Mouse (Mus musculus) lung, embryonic 14.5 days (tissue): ENCODE measurements around the gene Mpc1. TPM values are rescaled to one million over a fixed set of nuclear protein-coding genes. Genes with fewer than 3 reads are reported as not detected.

ENCODE experiments used
- ATAC-seq: fragments of 200-750 bp; cut with Nextera tagmentation; 2 replicates; pipeline ENCODE4 v1.8.0; 2017; ENCODE audit warnings: mild to moderate bottlenecking, moderate TSS enrichment, moderate library complexity; ENCODE audit not compliant: insufficient read depth
- DNase-seq: peaks from one replicate; pipeline ENCODE4 v3.0.0-alpha.2; 2015
- H3K27ac ChIP-seq: fragments of 300-500 bp; sonication (generic); 2 replicates; pipeline ENCODE4 v1.5.1; 2014; ENCODE audit warnings: low read depth, mild to moderate bottlenecking, moderate library complexity
- H3K27me3 ChIP-seq: fragments of 300-500 bp; sonication (generic); 2 replicates; pipeline ENCODE4 v1.6.1; 2014; ENCODE audit warnings: low read length, control low read depth; ENCODE audit not compliant: insufficient read depth
- H3K36me3 ChIP-seq: fragments of 300-500 bp; sonication (generic); 2 replicates; pipeline ENCODE4 v1.6.1; 2014; ENCODE audit warnings: control low read depth; ENCODE audit not compliant: insufficient read depth
- H3K4me1 ChIP-seq: fragments of 300-500 bp; sonication (generic); 2 replicates; pipeline ENCODE4 v1.6.1; 2014; ENCODE audit warnings: antibody characterized with exemption, control low read depth; ENCODE audit not compliant: insufficient read depth
- H3K4me2 ChIP-seq: fragments of 300-500 bp; sonication (generic); 2 replicates; pipeline ENCODE4 v1.6.1; 2014; ENCODE audit warnings: mild to moderate bottlenecking
- H3K4me3 ChIP-seq: fragments of 300-500 bp; sonication (generic); 2 replicates; pipeline ENCODE4 v1.5.1; 2014; ENCODE audit warnings: low read depth, low read length
- H3K9ac ChIP-seq: fragments of 300-500 bp; sonication (generic); 2 replicates; pipeline ENCODE4 v1.6.1; 2014
- H3K9me3 ChIP-seq: fragments of 300-500 bp; sonication (generic); 2 replicates; pipeline ENCODE4 v1.6.1; 2016; ENCODE audit warnings: low read depth, low read length, control low read depth
- CTCF ChIP-seq: IDR thresholded peaks from 2 replicates; pipeline ENCODE4 v1.5.1; 2016; ENCODE audit warnings: antibody characterized with exemption, low read depth
- WGBS: fragments of 180-500 bp; shearing (Covaris S2); extraction: QIAGEN DNeasy Blood & Tissue Kit; methylation state at CpG from one replicate; pipeline ENCODE4 v1.1.7; 2014; 5-methylcytosine and 5-hydroxymethylcytosine counted together
- polyA plus RNA-seq: library from polyadenylated mRNA; unstranded; fragments of >200 nt; fragmentation: Nextera tagmentation; extraction: Ambion mirVana; gene quantifications from 2 replicates; pipeline ENCODE4 v1.2.1, GENCODE M21; 2014

Gene Mpc1
- polyA plus RNA-seq, 1 experiment from 2014 or later, result 154 TPM

- H3K9me3 ChIP-seq, result no peaks in the 10 kb centered on the region
- no peak overlapping the region for H3K27ac ChIP-seq
- no peaks in the 10 kb centered on the region for H3K36me3 ChIP-seq
- TF ChIP-seq CTCF, result no peak
- H3K27me3 ChIP-seq, result no peaks in the 10 kb centered on the region
- no peak overlapping the region for H3K9ac ChIP-seq
- DNase-seq (no peak), ATAC-seq (no peak)
- H3K4me1 ChIP-seq, result no peaks in the 10 kb centered on the region
- H3K4me3 ChIP-seq, result no peak overlapping the region
- no peak overlapping the region for H3K4me2 ChIP-seq
Measured at GRCm38 (mm10) chr17:8290736-8291135, 8.0 kb downstream of the Mpc1 start.

- Histone ChIP-seq H3K4me1 (no peaks in the 10 kb centered on the region), H3K27me3 (no peaks in the 10 kb centered on the region), H3K9me3 (no peaks in the 10 kb centered on the region), H3K4me3 (no peak overlapping the region), H3K4me2 (no peak overlapping the region), H3K36me3 (peaks cover 13% of the 10 kb centered on the region; the same call in 1 of the 2 replicates), H3K9ac (no peak overlapping the region), H3K27ac (no peak overlapping the region)
- DNase-seq, result no peak
- TF ChIP-seq CTCF, result no peak
- ATAC-seq, result no peak
Measured at GRCm38 (mm10) chr17:8295825-8296224, 13.1 kb downstream of the Mpc1 start.

DNA sequence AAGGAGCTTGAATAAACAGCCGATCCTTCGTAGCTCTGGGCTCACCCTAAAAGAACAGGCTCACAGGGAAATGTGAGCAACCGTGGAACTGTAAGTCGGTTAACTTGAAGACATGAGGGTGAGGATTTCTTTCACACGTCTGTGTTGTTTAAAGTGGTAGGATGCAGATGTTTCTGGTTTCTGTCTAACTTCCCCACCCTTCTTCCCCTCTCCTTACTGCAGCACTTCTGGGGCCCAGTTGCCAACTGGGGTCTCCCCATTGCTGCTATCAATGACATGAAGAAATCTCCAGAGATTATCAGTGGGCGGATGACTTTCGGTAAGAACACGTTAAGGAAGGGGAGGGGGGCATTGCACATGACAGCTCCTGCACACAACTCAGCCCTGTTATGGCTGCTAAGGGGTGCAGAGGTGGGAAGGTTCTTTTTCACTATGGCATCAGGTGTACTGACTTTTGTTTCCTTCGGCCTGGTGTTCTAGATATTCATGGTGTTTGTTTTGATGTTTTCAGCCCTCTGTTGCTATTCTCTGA lies 13.7 kb downstream of the Mpc1 start:
- TF ChIP-seq CTCF, result no peak
- no peak overlapping the region for H3K4me3 ChIP-seq
- ATAC-seq, result no peak

GRCm38 (mm10) chr17:8297746-8298145 lies 15.0 kb downstream of the Mpc1 start:
- Histone ChIP-seq H3K27me3 (no peaks in the 10 kb centered on the region), H3K36me3 (peaks cover 13% of the 10 kb centered on the region; the same call in 1 of the 2 replicates), H3K9ac (no peak overlapping the region), H3K27ac (no peak overlapping the region), H3K4me3 (no peak overlapping the region), H3K9me3 (no peaks in the 10 kb centered on the region), H3K4me2 (no peak overlapping the region), H3K4me1 (no peaks in the 10 kb centered on the region)
- ATAC-seq, result no peak
- 83% methylated on average over 5 of the region's 5 CpGs for WGBS
- no peak for DNase-seq
- TF ChIP-seq CTCF, result no peak

More for the DNA sequence above, 13.7 kb downstream of the Mpc1 start:
- Histone ChIP-seq H3K27ac (no peak overlapping the region), H3K4me2 (no peak overlapping the region), H3K36me3 (peaks cover 13% of the 10 kb centered on the region; the same call in 1 of the 2 replicates), H3K27me3 (no peaks in the 10 kb centered on the region), H3K9ac (no peak overlapping the region), H3K9me3 (no peaks in the 10 kb centered on the region), H3K4me1 (no peaks in the 10 kb centered on the region)
- no peak for DNase-seq
- 78% methylated on average over 9 of the region's 9 CpGs for WGBS

GRCm38 (mm10) chr17:8298281-8298680 lies 15.6 kb downstream of the Mpc1 start:
- Histone ChIP-seq H3K4me1 (no peaks in the 10 kb centered on the region), H3K36me3 (peaks cover 13% of the 10 kb centered on the region; the same call in 1 of the 2 replicates), H3K9ac (no peak overlapping the region), H3K27ac (no peak overlapping the region), H3K4me2 (no peak overlapping the region), H3K4me3 (no peak overlapping the region), H3K9me3 (no peaks in the 10 kb centered on the region), H3K27me3 (no peaks in the 10 kb centered on the region)
- DNase-seq (no peak), ATAC-seq (no peak)
- no peak for TF ChIP-seq CTCF
- 84% methylated on average over 2 of the region's 2 CpGs for WGBS

DNA sequence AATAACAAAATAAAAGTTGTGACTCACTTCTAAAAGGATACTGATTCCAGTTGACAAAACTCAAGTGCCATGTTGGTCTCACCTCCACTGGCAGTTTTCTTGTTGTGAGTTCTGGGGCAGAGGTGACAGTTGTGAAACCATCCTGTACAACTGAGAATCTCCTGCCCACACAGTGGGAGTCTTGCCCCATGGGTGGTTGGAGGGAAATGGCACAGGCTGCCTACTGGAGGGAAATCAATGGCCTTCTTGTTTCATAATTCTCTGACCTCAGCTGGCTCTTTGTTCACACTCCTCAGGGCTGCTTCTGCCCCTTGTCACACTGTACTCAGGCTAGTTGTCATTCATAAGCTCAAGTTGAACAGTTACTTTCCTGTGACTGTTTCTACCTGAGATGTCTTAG lies 16.8 kb downstream of the Mpc1 start:
- H3K4me2 ChIP-seq, result no peak overlapping the region
- no peaks in the 10 kb centered on the region for H3K4me1 ChIP-seq
- H3K9me3 ChIP-seq, result no peaks in the 10 kb centered on the region
- no peak overlapping the region for H3K27ac ChIP-seq
- H3K27me3 ChIP-seq, result no peaks in the 10 kb centered on the region
- no peak for TF ChIP-seq CTCF
- ATAC-seq, result no peak
- DNase-seq, result no peak
- no peak overlapping the region for H3K4me3 ChIP-seq
- peaks cover 13% of the 10 kb centered on the region; the same call in 1 of the 2 replicates for H3K36me3 ChIP-seq
- no peak overlapping the region for H3K9ac ChIP-seq

- Histone ChIP-seq H3K36me3 (peaks cover 9% of the 10 kb centered on the region; the same call in 1 of the 2 replicates), H3K4me3 (no peak overlapping the region), H3K27ac (no peak overlapping the region), H3K9ac (no peak overlapping the region), H3K27me3 (no peaks in the 10 kb centered on the region), H3K4me2 (no peak overlapping the region), H3K9me3 (no peaks in the 10 kb centered on the region), H3K4me1 (no peaks in the 10 kb centered on the region)
- DNase-seq (no peak), ATAC-seq (no peak)
- WGBS, result 80% methylated on average over 4 of the region's 4 CpGs
- no peak for TF ChIP-seq CTCF
Measured at GRCm38 (mm10) chr17:8301515-8301914, 18.8 kb downstream of the Mpc1 start.
